Mouse (Mus musculus): ENCODE results near the gene Nek7.

Nek7 gene

GRCm38 (mm10) chr1:138607862-138608261 lies 12.1 kb downstream of the Nek7 start:
- no peak for DNase-seq

- peak; percentile 32 for DNase-seq
Observed at GRCm38 (mm10) chr1:138606771-138607170, 13.2 kb downstream of the Nek7 start.

- peak; percentile 53 for DNase-seq
Observed at GRCm38 (mm10) chr1:138604736-138605135, 15.2 kb downstream of the Nek7 start.

- peak; percentile 40 for DNase-seq
Observed at GRCm38 (mm10) chr1:138603974-138604373, 16.0 kb downstream of the Nek7 start.

- DNase-seq, result no peak
Observed at GRCm38 (mm10) chr1:138598087-138598486, 21.9 kb downstream of the Nek7 start.

- DNase-seq, result no peak
Observed at GRCm38 (mm10) chr1:138596127-138596706, 23.7 kb downstream of the Nek7 start.

GRCm38 (mm10) chr1:138594910-138595309 lies 25.0 kb downstream of the Nek7 start:
- DNase-seq, result no peak

- DNase-seq, result no peak
Observed at GRCm38 (mm10) chr1:138593922-138594321, 26.0 kb downstream of the Nek7 start.

GRCm38 (mm10) chr1:138592466-138592865 lies 27.5 kb downstream of the Nek7 start:
- no peak for DNase-seq

- DNase-seq, result no peak
Observed at GRCm38 (mm10) chr1:138590451-138591022, 29.4 kb downstream of the Nek7 start.

- DNase-seq, result no peak
Observed at GRCm38 (mm10) chr1:138589126-138589525, 30.8 kb downstream of the Nek7 start.

- DNase-seq, result no peak
Observed at GRCm38 (mm10) chr1:138587812-138588211, 32.1 kb downstream of the Nek7 start.

- peak; percentile 42 for DNase-seq
Observed at GRCm38 (mm10) chr1:138586891-138587290, 33.0 kb downstream of the Nek7 start.

GRCm38 (mm10) chr1:138584423-138585013 lies 35.4 kb downstream of the Nek7 start:
- DNase-seq, result no peak

- DNase-seq, result no peak
Observed at GRCm38 (mm10) chr1:138582225-138582624, 37.7 kb downstream of the Nek7 start.

- DNase-seq, result no peak
Observed at GRCm38 (mm10) chr1:138579822-138580492, 40.0 kb downstream of the Nek7 start.

GRCm38 (mm10) chr1:138579207-138579606 lies 40.7 kb downstream of the Nek7 start:
- no peak for DNase-seq

- peak; percentile 46 for DNase-seq
Observed at GRCm38 (mm10) chr1:138576803-138577202, 43.1 kb downstream of the Nek7 start.

- DNase-seq, result no peak
Observed at GRCm38 (mm10) chr1:138576066-138576697, 43.8 kb downstream of the Nek7 start.

GRCm38 (mm10) chr1:138575629-138576028 lies 44.3 kb downstream of the Nek7 start:
- DNase-seq, result no peak

- peak; percentile 23 for DNase-seq
Observed at GRCm38 (mm10) chr1:138571565-138572361, 48.2 kb downstream of the Nek7 start.

GRCm38 (mm10) chr1:138571038-138571441 lies 48.9 kb downstream of the Nek7 start:
- DNase-seq, result no peak
